Mouse (Mus musculus) left cerebral cortex, postnatal 10 days (tissue): ENCODE data around the gene Trpv5. TPM values are rescaled to one million over a fixed set of nuclear protein-coding genes. Genes with fewer than 3 reads are reported as not detected.

Experiments used
- DNase-seq, 2 experiments: peaks; one replicate each; pipeline ENCODE4 v3.0.0; 2021 to 2022; ENCODE audit warnings: low spot score in 2 of 2, mixed read lengths in 1 of 2; ENCODE audit errors: extremely low spot score in 1 of 2
- intact Hi-C: fragments of 180-260 bp; cut with DNase I; formaldehyde crosslinking; loops from one replicate; pipeline ENCODE4 v1.15.1; 2025
- total RNA-seq, 2 experiments: library from RNA; stranded (reverse); gene quantifications; 2 replicates each; pipeline ENCODE4 v1.2.3; 2021

Gene Trpv5
- total RNA-seq, result not detected

GRCm38 (mm10) chr6:41680669-41681068 is at the start of gene Trpv5:
Gene Trpv5, minus strand, starts transcription at chr6:41680769.
- intact Hi-C loops, result no loop called here
- no peak for DNase-seq

GRCm38 (mm10) chr6:41727989-41728609 is 47.5 kb upstream of the Trpv5 start:
- no peak for DNase-seq
- intact Hi-C loops, result no loop called here

GRCm38 (mm10) chr6:41721430-41721829 is 40.9 kb upstream of the Trpv5 start:
- intact Hi-C loops, result no loop called here
- DNase-seq, result no peak

- intact Hi-C loops, result no loop called here
- no peak for DNase-seq
Observed at GRCm38 (mm10) chr6:41710281-41710680, 29.7 kb upstream of the Trpv5 start.

- DNase-seq, result no peak
- intact Hi-C loops, result no loop called here
Observed at GRCm38 (mm10) chr6:41706275-41706674, 25.7 kb upstream of the Trpv5 start.

GRCm38 (mm10) chr6:41704123-41704522 is 23.6 kb upstream of the Trpv5 start, which contains the start of gene Kel:
Gene Kel, minus strand, starts transcription at chr6:41704339.
- DNase-seq, result no peak
- intact Hi-C loops, result no loop called here

GRCm38 (mm10) chr6:41702928-41703327 is 22.4 kb upstream of the Trpv5 start:
- intact Hi-C loops, result no loop called here
- no peak for DNase-seq

- intact Hi-C loops, result no loop called here
- no peak for DNase-seq
Observed at GRCm38 (mm10) chr6:41701245-41701644, 20.7 kb upstream of the Trpv5 start.

- intact Hi-C loops, result no loop called here
- DNase-seq, result no peak
Observed at GRCm38 (mm10) chr6:41694407-41694806, 13.8 kb upstream of the Trpv5 start.

GRCm38 (mm10) chr6:41692200-41692599 is 11.6 kb upstream of the Trpv5 start:
- DNase-seq, result no peak
- intact Hi-C loops, result no loop called here

- DNase-seq, result no peak
- intact Hi-C loops, result no loop called here
Observed at GRCm38 (mm10) chr6:41685596-41685995, 5.0 kb upstream of the Trpv5 start.

GRCm38 (mm10) chr6:41684911-41685310 is 4.3 kb upstream of the Trpv5 start:
- intact Hi-C loops, result no loop called here
- no peak for DNase-seq

GRCm38 (mm10) chr6:41684131-41684530 is 3.6 kb upstream of the Trpv5 start, which contains the start of gene Llcfc1:
Gene Llcfc1, plus strand, starts transcription at chr6:41684431.
- intact Hi-C loops, result no loop called here
- DNase-seq, result no peak

- intact Hi-C loops, result no loop called here
- no peak for DNase-seq
Observed at GRCm38 (mm10) chr6:41681656-41682055, 1.1 kb upstream of the Trpv5 start.

- DNase-seq, result no peak
- intact Hi-C loops, result no loop called here
Observed at GRCm38 (mm10) chr6:41676530-41676929, 4.0 kb downstream of the Trpv5 start.

- DNase-seq, result no peak
- intact Hi-C loops, result no loop called here
Observed at GRCm38 (mm10) chr6:41662320-41662719, 18.2 kb downstream of the Trpv5 start.

GRCm38 (mm10) chr6:41658487-41658886 is 22.1 kb downstream of the Trpv5 start:
- intact Hi-C loops, result no loop called here
- DNase-seq, result no peak

GRCm38 (mm10) chr6:41654648-41655047 is 25.9 kb downstream of the Trpv5 start:
- intact Hi-C loops, result no loop called here
- no peak for DNase-seq

- no peak for DNase-seq
- intact Hi-C loops, result no loop called here
Observed at GRCm38 (mm10) chr6:41653173-41653572, 27.4 kb downstream of the Trpv5 start.

GRCm38 (mm10) chr6:41646672-41647071 is 33.9 kb downstream of the Trpv5 start:
- no peak for DNase-seq
- intact Hi-C loops, result no loop called here

- DNase-seq, result no peak
Observed at GRCm38 (mm10) chr6:41646220-41646619, 34.3 kb downstream of the Trpv5 start.

More at GRCm38 (mm10) chr6:41646220-41646619, 34.3 kb downstream of the Trpv5 start:
- intact Hi-C loops, result no loop called here
